Mouse (Mus musculus) ES-CJ7 (cell line): ENCODE results near the gene Fscn1.
A peak's percentile ranks its signal among the peaks of the same experiment; 100 is the strongest.

ENCODE experiments used
- DNase-seq: peaks from one replicate; pipeline ENCODE4 v3.0.0; 2011; ENCODE audit warnings: low read depth, low spot score

Gene Fscn1

GRCm38 (mm10) chr5:142968411-142968810 lies 8.3 kb downstream of the Fscn1 start:
- no peak for DNase-seq

- peak; percentile 78 for DNase-seq
Measured at GRCm38 (mm10) chr5:142973971-142974370, 13.8 kb downstream of the Fscn1 start.

GRCm38 (mm10) chr5:142974598-142975121 lies 14.5 kb downstream of the Fscn1 start:
- DNase-seq = peak; percentile 48

DNA sequence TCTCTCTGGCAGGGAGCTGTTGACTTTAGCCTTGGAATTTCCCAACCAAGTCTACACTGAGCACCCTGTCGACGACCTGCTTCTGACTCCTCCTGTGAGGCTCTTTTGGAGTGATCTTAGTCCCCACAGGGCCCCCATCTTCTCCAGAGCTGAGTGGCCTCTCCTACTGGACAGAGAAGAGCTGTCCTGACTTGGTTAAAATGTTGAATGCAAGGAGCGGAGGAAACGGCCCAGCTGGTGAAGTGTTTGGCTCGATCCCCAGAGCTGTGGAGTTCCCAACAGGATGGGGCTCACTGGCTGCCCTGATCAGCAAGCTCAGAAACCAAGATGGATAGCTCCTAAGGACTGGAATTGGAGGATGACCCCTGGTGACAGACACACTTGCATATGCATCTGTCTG lies 16.4 kb downstream of the Fscn1 start:
- DNase-seq = no peak

GRCm38 (mm10) chr5:142982046-142982801 lies 22.1 kb downstream of the Fscn1 start:
- DNase-seq = no peak

DNA sequence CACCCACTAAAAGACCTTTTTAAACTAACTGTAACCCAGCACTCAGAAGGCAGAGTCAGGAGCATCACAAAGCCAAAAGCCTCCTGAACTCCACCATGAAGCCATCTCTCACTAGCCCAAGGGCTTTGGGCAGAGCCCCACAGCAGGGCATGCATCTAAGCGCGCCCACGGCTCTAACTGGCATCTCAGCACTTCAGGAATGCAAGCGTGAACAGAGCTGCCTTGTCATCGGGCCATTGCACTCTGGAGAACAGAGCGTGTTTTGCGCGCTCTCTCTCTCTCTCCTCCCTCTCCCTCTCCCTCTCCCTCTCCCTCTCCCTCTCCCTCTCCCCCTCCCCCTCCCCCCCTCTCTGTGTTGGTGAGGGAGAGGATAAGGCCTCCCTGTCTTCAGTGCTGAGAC lies 23.0 kb downstream of the Fscn1 start:
- DNase-seq = no peak

DNA sequence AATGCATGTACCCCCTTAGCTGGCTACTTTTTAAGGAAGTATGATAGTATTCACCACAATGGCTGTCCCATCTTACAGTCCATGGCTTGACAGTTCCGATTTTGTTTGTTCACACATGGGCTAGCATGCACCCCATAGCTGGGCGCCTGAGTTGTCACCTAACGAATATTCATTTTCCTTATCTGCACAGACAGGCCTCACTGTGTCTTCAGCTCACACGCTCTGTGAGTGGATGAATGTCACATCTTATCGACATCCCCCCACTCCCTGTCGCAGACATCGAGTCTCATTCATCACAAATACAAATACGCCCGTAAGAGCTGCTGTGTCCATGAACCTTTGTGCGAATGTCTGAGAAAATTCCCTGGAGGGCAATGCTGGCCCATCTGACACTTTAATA lies 24.1 kb downstream of the Fscn1 start:
- no peak for DNase-seq

GRCm38 (mm10) chr5:142988520-142988919 lies 28.4 kb downstream of the Fscn1 start:
- DNase-seq = no peak

GRCm38 (mm10) chr5:142989167-142989566 lies 29.0 kb downstream of the Fscn1 start:
- DNase-seq = no peak

DNA sequence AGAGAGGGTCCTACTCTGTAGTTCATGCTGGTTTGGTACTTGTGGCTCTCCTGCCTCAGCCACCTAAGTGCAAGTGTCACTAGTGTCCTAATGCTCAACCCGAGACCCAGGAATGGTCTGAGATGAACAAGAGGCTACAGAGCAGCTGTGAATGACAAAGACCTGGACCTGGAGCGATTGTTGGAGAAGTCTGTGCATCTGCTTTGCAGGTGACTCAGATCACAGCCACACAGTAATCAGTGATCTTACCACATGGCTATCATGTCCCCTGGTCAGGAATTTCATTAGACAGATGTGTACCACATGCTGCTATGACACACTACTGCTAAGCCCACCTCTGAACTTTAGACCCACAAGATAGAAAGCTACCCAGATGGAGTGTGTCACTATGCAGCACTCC lies 34.6 kb downstream of the Fscn1 start:
- DNase-seq = no peak

DNA sequence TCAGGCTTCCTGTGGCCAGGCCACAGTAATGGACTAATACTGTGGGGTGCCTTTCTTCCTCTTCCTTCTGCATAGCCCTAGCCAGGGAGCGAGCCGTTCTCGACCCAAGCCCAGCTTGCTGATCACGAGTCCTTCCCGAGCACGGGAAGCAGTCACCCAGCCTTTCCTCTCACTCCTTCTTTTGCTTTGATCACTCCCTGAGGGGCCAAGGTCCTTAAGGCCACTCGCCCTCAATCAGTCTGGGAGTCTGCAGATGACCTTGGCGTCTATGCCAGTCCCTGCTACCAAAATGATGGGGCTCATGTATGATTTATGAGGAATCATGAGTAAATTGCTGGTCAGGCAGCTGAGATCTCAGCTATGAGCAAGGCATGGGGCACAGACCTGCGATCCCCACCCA lies 37.4 kb downstream of the Fscn1 start:
- no peak for DNase-seq

DNA sequence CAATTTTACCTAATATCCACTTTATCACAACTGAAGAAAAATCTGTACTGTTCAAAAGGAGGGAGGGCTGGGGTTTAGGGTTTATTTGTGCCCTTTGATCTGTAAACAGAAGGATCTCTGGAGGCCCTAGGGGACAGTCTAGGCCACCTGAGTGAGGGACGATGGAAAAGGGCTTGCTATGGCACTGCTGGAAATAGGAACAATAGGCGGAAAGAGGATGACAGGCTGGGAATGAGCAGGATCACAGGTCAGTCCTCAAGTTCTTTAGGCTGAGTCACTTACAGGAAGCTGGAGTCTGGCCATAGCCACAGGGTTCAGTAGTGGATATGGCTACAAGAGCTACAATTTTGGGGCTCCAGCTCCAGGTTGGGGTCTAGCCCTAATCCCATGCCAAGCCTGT lies 38.0 kb downstream of the Fscn1 start:
- no peak for DNase-seq

GRCm38 (mm10) chr5:143000091-143000490 lies 39.9 kb downstream of the Fscn1 start:
- no peak for DNase-seq

DNA sequence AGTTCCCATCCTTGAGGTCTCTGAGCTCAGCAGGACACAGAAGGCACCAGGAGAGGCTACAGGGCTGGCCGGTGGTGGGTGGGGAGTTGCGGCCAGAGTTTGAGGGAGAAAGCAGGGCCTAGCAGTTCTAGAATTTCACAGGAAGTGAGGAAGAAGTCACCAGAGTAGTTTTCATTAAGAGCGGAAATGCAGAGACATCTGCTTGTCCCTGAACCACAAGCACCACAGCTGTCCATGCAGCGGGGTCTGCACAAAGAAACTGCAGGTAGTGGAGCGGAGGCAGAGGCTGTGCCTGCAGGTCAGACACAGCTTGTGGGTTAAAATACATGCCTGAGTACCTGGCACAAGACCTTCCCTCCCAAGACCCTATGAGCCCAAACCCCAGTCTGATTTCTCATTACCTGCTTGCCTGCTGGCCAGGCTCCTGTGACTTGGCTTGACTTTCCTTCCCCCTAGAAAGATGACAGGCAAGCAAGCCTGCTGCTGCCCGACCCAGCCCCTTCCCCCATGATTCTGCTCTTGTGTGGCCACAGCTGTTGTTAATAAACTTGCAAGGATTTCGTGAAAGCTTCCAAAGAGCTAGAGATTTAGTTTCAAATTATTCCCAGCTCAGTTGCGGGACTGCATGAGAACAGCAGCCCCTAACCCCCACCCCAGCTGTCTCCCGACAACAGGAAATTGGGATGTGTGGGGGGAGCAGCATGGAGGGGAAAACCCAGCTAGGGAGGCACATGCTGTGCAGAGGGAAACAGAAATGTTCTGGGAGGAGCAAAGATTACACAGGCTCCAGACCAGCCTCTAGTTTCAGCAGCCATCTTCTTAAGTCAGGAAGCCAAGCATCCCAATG lies 40.7 kb downstream of the Fscn1 start:
- DNase-seq = no peak

DNA sequence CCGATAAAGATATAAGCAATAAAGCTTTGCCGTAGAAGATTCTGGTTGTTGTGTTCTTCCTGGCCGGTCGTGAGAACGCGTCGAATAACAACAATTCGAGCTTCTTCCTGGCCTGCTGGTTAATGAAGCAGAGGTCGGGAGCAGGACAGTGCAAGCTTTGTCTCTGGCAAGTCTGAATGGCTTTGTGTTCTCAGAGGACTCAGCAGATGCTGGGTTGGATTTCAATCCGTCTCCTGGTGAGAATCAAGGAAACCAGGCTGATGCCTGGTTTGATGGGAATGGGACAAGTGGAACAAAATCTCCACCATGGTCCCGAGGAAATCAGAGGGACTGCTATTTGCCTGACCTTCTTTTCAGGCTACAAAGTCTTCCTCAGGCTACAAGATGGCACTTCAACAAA lies 49.2 kb downstream of the Fscn1 start:
- DNase-seq = no peak

DNA sequence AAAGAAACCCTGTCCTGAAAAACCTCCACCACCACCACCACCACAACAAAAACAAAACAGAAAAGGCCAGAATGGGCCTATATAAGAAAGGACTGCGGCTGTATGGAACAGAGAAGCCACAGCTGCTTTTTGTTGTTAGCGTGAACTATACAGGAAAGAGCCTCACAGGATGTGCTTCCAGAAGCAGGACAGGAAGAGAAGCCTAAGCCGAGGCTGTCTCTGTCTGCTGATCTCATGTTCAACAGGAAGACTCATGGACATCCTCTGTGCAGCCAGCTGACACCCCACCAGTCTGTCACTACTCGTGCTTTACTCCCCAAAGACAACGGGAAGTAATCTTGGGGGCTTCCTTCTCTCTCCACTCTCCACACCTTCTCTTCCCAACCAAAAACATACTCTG lies 57.3 kb downstream of the Fscn1 start:
- DNase-seq = no peak
